Mouse (Mus musculus) C2C12 (cell line): Measurements from ENCODE around the gene Rbm4b. TPM values are rescaled to one million over a fixed set of nuclear protein-coding genes. Genes with fewer than 3 reads are reported as not detected.

Experiments used
- H3K27me3 ChIP-seq: one replicate; pipeline ENCODE4 v1.6.1; 2011; ENCODE audit not compliant: control insufficient read depth, insufficient read depth, insufficient read length
- H3K36me3 ChIP-seq: one replicate; pipeline ENCODE4 v1.6.1; 2011; ENCODE audit not compliant: control insufficient read depth, insufficient read depth
- H3K4me3 ChIP-seq: one replicate; pipeline ENCODE4 v1.5.1; 2011; ENCODE audit warnings: mild to moderate bottlenecking, control low read depth; ENCODE audit not compliant: poor library complexity, insufficient read depth, severe bottlenecking
- H3K79me2 ChIP-seq: one replicate; pipeline ENCODE4 v1.6.1; 2011; ENCODE audit not compliant: control insufficient read depth, insufficient read depth
- H3K79me3 ChIP-seq: one replicate; pipeline ENCODE4 v1.6.1; 2011; ENCODE audit warnings: low read depth, control low read depth
- H3ac ChIP-seq: one replicate; pipeline ENCODE3; 2011; ENCODE audit warnings: low read depth; ENCODE audit not compliant: control insufficient read depth, insufficient read length
- CEBPB ChIP-seq: IDR thresholded peaks from one replicate; pipeline ENCODE4 v1.6.1; 2011; ENCODE audit warnings: low read depth, mild to moderate bottlenecking, control low read depth, moderate library complexity
- CTCF ChIP-seq: IDR thresholded peaks from one replicate; pipeline ENCODE4 v1.5.1; 2011; ENCODE audit not compliant: control insufficient read depth, insufficient read depth, insufficient read length
- FOSL1 ChIP-seq: IDR thresholded peaks from one replicate; pipeline ENCODE4 v1.8.0; 2011; ENCODE audit warnings: mild to moderate bottlenecking, low read length; ENCODE audit not compliant: poor library complexity, insufficient read depth, severe bottlenecking
- MAX ChIP-seq: IDR thresholded peaks from one replicate; pipeline ENCODE4 v1.6.1; 2011; ENCODE audit warnings: mild to moderate bottlenecking, control low read depth
- MYOD1 ChIP-seq: IDR thresholded peaks from one replicate; pipeline ENCODE4 v1.6.1; 2011; ENCODE audit warnings: low read depth; ENCODE audit not compliant: control insufficient read depth, insufficient read length
- MYOG ChIP-seq: IDR thresholded peaks from one replicate; pipeline ENCODE4 v1.6.1; 2011; ENCODE audit not compliant: control insufficient read depth, insufficient read length; ENCODE audit errors: extremely low read depth
- USF1 ChIP-seq: IDR thresholded peaks from one replicate; pipeline ENCODE4 v1.6.1; 2011; ENCODE audit warnings: low read depth, mild to moderate bottlenecking, control low read depth, moderate library complexity
- polyA plus RNA-seq: library from polyadenylated mRNA; unstranded; fragments of >200 nt; fragmentation: generic; extraction: Trizol; gene quantifications from one replicate; pipeline ENCODE4 v1.2.1, GENCODE M21; 2012; ENCODE audit warnings: missing spikeins

Rbm4b gene
- polyA plus RNA-seq, 1 experiment: 8.8 TPM

- Histone ChIP-seq H3K4me3 (no peak overlapping the region), H3K79me2 (peaks cover 99% of the 10 kb centered on the region), H3K27me3 (no peaks in the 10 kb centered on the region), H3K79me3 (peaks cover 86% of the 10 kb centered on the region), H3K36me3 (peaks cover 78% of the 10 kb centered on the region), H3ac (no peak overlapping the region)
- no peak for TF ChIP-seq MYOD1
- TF ChIP-seq MAX: no peak
- no peak for TF ChIP-seq FOSL1
- TF ChIP-seq MYOG: no peak
- TF ChIP-seq CTCF: no peak
- TF ChIP-seq USF1: no peak
- no peak for TF ChIP-seq CEBPB
Measured at GRCm38 (mm10) chr19:4799083-4799482, 42.8 kb downstream of the Rbm4b start.

- H3ac ChIP-seq: no peak overlapping the region
- peaks cover 83% of the 10 kb centered on the region for H3K36me3 ChIP-seq
- peaks cover 100% of the 10 kb centered on the region for H3K79me2 ChIP-seq
- peaks cover 99% of the 10 kb centered on the region for H3K79me3 ChIP-seq
- TF ChIP-seq USF1: no peak
- no peak for TF ChIP-seq FOSL1
- no peak for TF ChIP-seq MAX
- no peak for TF ChIP-seq MYOD1
- no peak for TF ChIP-seq CTCF
- no peak for TF ChIP-seq CEBPB
- TF ChIP-seq MYOG: no peak
- H3K4me3 ChIP-seq: no peak overlapping the region
- no peaks in the 10 kb centered on the region for H3K27me3 ChIP-seq
Measured at GRCm38 (mm10) chr19:4802691-4803091, 46.4 kb downstream of the Rbm4b start.

GRCm38 (mm10) chr19:4803283-4803682 is 47.0 kb downstream of the Rbm4b start:
- Histone ChIP-seq H3K79me3 (peaks cover 99% of the 10 kb centered on the region), H3K4me3 (no peak overlapping the region), H3K27me3 (no peaks in the 10 kb centered on the region), H3K36me3 (peaks cover 81% of the 10 kb centered on the region), H3K79me2 (peaks cover 100% of the 10 kb centered on the region), H3ac (no peak overlapping the region)
- no peak for TF ChIP-seq MYOG
- TF ChIP-seq MAX: no peak
- no peak for TF ChIP-seq USF1
- TF ChIP-seq CTCF: no peak
- TF ChIP-seq FOSL1: no peak
- TF ChIP-seq CEBPB: no peak
- TF ChIP-seq MYOD1: no peak

GRCm38 (mm10) chr19:4810309-4810708 is 54.0 kb downstream of the Rbm4b start:
- Histone ChIP-seq H3K79me2 (peaks cover 70% of the 10 kb centered on the region), H3K36me3 (peaks cover 14% of the 10 kb centered on the region), H3ac (peak overlapping the region; percentile 69), H3K27me3 (no peaks in the 10 kb centered on the region), H3K4me3 (peak overlapping the region; percentile 74), H3K79me3 (peaks cover 60% of the 10 kb centered on the region)
- TF ChIP-seq CTCF: no peak
- no peak for TF ChIP-seq USF1
- no peak for TF ChIP-seq CEBPB
- TF ChIP-seq MYOD1: no peak
- no peak for TF ChIP-seq MAX
- TF ChIP-seq MYOG: no peak
- no peak for TF ChIP-seq FOSL1

- Histone ChIP-seq H3ac (peak overlapping the region; percentile 69), H3K36me3 (peaks cover 11% of the 10 kb centered on the region), H3K79me3 (peaks cover 56% of the 10 kb centered on the region), H3K4me3 (peak overlapping the region; percentile 74), H3K27me3 (no peaks in the 10 kb centered on the region), H3K79me2 (peaks cover 66% of the 10 kb centered on the region)
- no peak for TF ChIP-seq USF1
- no peak for TF ChIP-seq FOSL1
- TF ChIP-seq CTCF: no peak
Measured at GRCm38 (mm10) chr19:4810746-4811062, 54.4 kb downstream of the Rbm4b start.

GRCm38 (mm10) chr19:4811063-4811908 is 55.0 kb downstream of the Rbm4b start, which contains the start of the genes Gm21992 and Rbm14:
Gene Gm21992 (minus strand): TSS chr19:4811612.
Gene Rbm14 (minus strand): TSS chr19:4811634.
- H3K79me2 ChIP-seq: peaks cover 60% of the 10 kb centered on the region
- H3ac ChIP-seq: peak within 1 kb of the TSS; percentile 84
- peak within 1 kb of the TSS; percentile 74 for H3K4me3 ChIP-seq
- H3K79me3 ChIP-seq: peaks cover 50% of the 10 kb centered on the region
- no peaks in the 10 kb centered on the region for H3K27me3 ChIP-seq
- peaks cover 10% of the 10 kb centered on the region for H3K36me3 ChIP-seq
- TF ChIP-seq MYOG (no peak), USF1 (no peak), MYOD1 (no peak), CEBPB (no peak), FOSL1 (no peak), CTCF (no peak), MAX (peak; percentile 40)
